Mouse (Mus musculus) thymus, adult 2 months (tissue): Measurements from ENCODE around the gene Cd55.

Source experiments
- CTCF ChIP-seq: fragments of 200-500 bp; IDR thresholded peaks from 2 replicates; pipeline ENCODE4 v1.5.1; 2012; ENCODE audit warnings: mild to moderate bottlenecking, control low read depth, low read length, moderate library complexity, borderline replicate concordance; ENCODE audit not compliant: control insufficient read depth, poor library complexity, insufficient read depth; ENCODE audit errors: extremely low read depth
- POLR2A ChIP-seq: fragments of 200-500 bp; IDR thresholded peaks from 2 replicates; pipeline ENCODE4 v1.6.1; 2012; ENCODE audit warnings: mild to moderate bottlenecking, low read length, control low read depth, moderate library complexity; ENCODE audit not compliant: control insufficient read depth, poor library complexity, insufficient read depth; ENCODE audit errors: extremely low read depth

GRCm38 (mm10) chr1:130508957-130509350, 46.4 kb upstream of the Cd55 start:
- TF ChIP-seq CTCF (no peak), POLR2A (no peak)
